Mouse (Mus musculus) cerebellum, adult 2 months (tissue): ENCODE measurements around the gene Rgs8.

Source experiments
- CTCF ChIP-seq: fragments of 200-500 bp; IDR thresholded peaks from 2 replicates; pipeline ENCODE4 v1.5.1; 2011; ENCODE audit warnings: low read depth, mild to moderate bottlenecking, control low read depth, low read length, moderate library complexity, borderline replicate concordance; ENCODE audit not compliant: insufficient read depth
- POLR2A ChIP-seq: fragments of 200-500 bp; IDR thresholded peaks from 2 replicates; pipeline ENCODE4 v1.6.1; 2011; ENCODE audit warnings: low read length, control low read depth, borderline replicate concordance; ENCODE audit not compliant: insufficient read depth

DNA sequence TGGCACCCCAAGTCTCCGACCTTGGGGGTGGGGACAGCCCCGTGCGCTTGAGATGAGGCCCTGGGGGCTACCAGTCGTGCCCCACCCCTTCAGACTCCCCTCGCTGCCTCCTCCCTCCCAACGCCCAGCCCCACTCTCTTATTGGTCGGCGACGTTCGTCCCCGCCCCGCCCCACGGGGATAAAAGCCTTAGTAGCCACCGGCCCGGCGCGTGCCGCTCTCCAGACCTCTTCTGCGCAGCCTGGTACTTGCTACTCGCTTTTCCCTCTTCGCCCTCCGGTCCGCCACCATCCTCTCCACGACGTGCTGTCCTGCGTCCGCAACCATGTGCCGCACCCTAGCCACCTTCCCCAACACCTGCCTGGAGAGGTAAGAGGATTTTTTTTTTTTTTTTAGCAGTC is 87.3 kb downstream of the Rgs8 start, which contains the start of gene Rgs16:
- TF ChIP-seq CTCF (no peak), POLR2A (peak; percentile 89)
